Mouse (Mus musculus) E14TG2a.4 (cell line): ENCODE measurements around the gene Zfp90.
"Not testable (repeated sequence)": the region's sequence is repeated elsewhere in the genome, so short reads cannot be mapped to it uniquely, and the experiment has no call there.

Experiments used
- CTCF ChIP-seq: conservative IDR thresholded peaks from 2 replicates; pipeline ENCODE4 v1.5.1; 2014; ENCODE audit warnings: low read length
- POU5F1 ChIP-seq: IDR thresholded peaks from 2 replicates; pipeline ENCODE4 v1.6.1; 2014; ENCODE audit warnings: low read length, borderline replicate concordance

GRCm38 (mm10) chr8:106431952-106432351, 16.8 kb downstream of the Zfp90 start:
- TF ChIP-seq CTCF = peak; percentile 19
- not testable (repeated sequence) for TF ChIP-seq POU5F1
